Mouse (Mus musculus): Measurements from ENCODE around the gene Kcna1. TPM values are rescaled to one million over a fixed set of nuclear protein-coding genes. Genes with fewer than 3 reads are reported as not detected.

Gene Kcna1
- polyA plus RNA-seq, 1 experiment from 2014 or later, result 1.0 TPM

- no peak for DNase-seq (ENCODE audit: low spot score)
Measured at GRCm38 (mm10) chr6:126599201-126599995, 46.8 kb downstream of the Kcna1 start.

DNA sequence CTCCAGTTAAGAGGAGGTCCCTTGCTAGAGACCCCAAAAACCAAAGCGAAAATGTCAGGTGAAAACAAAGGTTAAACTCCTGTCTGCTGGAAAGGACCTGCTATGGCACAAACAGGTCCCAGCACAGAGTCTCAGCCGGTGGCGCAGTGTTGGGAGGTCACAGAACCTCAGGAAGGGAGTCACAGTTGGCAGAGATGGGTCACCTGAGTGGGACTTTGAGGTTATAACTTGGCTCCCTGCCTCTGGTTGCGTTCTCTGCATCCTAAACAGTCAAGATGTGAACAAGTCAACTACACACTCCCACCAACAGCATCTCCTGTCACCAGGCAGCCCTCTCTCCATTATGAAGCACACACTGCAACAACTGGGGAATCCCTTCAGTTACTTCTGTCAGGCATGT, 48.4 kb downstream of the Kcna1 start:
- no peak for DNase-seq (ENCODE audit: low spot score)

DNA sequence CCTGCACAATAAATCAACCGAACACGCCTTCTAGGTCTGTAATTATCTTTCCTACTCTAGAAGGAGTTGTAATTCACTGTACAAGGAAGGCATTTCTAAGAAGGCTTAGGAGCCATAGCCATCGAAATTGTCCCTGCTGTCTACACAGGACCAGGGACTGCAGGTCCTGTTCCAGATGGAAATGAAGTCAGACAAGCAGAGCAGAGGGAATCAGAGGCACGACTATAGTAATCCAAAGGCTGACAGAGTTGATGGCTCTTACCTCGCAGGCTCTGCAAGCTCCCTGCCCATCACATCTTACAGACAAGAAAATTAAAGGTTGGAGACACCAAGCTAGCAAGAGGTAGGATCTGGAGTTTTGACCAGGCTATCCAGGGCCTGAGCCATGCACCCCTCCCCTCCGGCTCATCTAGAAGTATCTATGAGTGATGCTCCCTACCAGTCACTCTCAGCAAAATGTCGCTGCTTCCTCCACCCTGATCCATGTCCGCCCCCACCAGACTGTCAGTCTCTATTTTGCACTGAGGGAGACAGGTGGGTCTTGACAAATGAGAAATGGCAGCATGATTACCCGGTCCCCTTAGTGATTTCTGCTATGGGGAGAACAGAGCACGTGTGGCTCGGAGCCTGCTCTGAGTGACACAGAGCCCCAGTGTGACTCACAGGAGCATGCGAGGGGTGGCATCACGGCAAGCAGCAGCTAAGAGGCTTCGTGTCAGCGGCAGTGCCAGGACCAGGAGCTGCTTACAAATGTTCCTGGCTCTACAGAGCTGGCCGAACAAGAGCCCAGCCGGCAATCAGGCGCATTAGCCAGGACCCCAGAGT, 50.2 kb downstream of the Kcna1 start:
- DNase-seq (ENCODE audit: low spot score), result no peak

- no peak for DNase-seq (ENCODE audit: low spot score)
Measured at GRCm38 (mm10) chr6:126595130-126595529, 51.1 kb downstream of the Kcna1 start.

- no peak for DNase-seq (ENCODE audit: low spot score)
Measured at GRCm38 (mm10) chr6:126594365-126594764, 51.8 kb downstream of the Kcna1 start.

GRCm38 (mm10) chr6:126593336-126593735, 52.8 kb downstream of the Kcna1 start:
- DNase-seq (ENCODE audit: low spot score), result no peak

Other genes with a start within 250 kb of the Kcna1 start
- 0.36 and 0.48 TPM in 2 replicates for gene Kcna5, start 111.0 kb downstream of the Kcna1 start, polyA plus RNA-seq (2015; fragmentation: Nextera tagmentation; extraction: Ambion mirVana)
- 0.12 and 0.18 TPM in 2 replicates for gene Kcna6, start 94.3 kb upstream of the Kcna1 start, polyA plus RNA-seq (2015; fragmentation: Nextera tagmentation; extraction: Ambion mirVana)
- 218 and 220 TPM in 2 replicates for gene Ndufa9, start 202.8 kb upstream of the Kcna1 start, polyA plus RNA-seq (2015; fragmentation: Nextera tagmentation; extraction: Ambion mirVana)
- not detected in 2 replicates for gene Akap3, start 206.7 kb upstream of the Kcna1 start, polyA plus RNA-seq (2015; fragmentation: Nextera tagmentation; extraction: Ambion mirVana)

Data from thymus, postnatal 0 days (tissue).